In the genomic region with DNA sequence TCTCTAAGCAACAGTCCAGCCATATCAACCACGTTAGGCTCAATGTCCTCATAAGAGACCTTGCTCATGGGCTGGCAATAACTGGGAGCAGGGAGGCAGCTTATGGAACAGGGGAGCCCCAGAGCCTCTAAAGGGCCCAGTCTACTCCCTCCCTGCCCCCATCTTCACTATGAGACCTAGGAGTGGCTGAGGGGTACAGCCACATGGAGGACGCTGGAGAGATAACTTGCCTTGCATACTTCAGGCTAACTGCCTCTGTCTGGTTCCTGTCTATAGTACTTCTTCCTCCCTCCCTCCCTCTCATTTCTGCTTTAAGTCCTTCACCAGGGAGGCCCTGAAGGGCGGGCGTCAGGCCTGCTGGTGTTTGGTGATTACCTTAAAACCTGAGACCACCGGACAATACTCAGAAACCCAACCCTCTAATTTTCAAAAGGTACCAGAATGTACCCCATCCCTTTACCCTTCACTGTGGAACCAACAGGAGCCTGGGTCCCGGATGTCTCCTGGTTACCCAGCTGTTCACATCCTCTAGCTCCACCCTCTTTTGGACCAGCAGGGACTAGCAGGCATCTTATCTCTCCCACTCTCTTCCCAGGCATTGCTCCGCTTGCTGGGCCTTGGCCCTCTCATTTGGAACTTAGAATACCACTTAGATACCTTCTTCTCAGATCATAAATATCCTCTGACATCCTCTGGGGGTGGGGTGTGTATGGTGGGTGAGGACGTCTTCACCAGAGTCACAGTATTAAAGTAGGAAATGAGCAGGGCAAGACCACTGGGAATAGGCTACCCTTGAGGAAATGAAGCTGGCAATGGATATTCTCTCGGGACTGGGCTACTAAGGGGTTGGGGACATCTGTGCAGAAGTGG, we compare ENCODE assay signal across 8 mouse cellular contexts. TPM values are rescaled to one million over a fixed set of nuclear protein-coding genes. Genes with fewer than 3 reads are reported as not detected.
A peak's percentile ranks its signal among the peaks of the same experiment; 100 is the strongest.
DNase-seq lines count a peak whose midpoint lies in the region; ATAC-seq and TF ChIP-seq lines count a peak whose summit lies in the region.
"Had no signal": no experiment of that assay in that cellular context is flagged by ENCODE, and none has a peak within 500 bp of the region (broad histone marks: within the 10 kb centered on the region; RNA-seq: fewer than 3 reads in every experiment).

No protein-coding gene starts in this region.

- peak overlapping the region; percentile 40 for H3K4me2 ChIP-seq in liver, embryonic 13.5 days

- no peaks in the 10 kb centered on the region for H3K27me3 ChIP-seq in kidney, adult 2 months (replicated peaks; ENCODE audit: control insufficient read depth, insufficient read depth, low read length)
- H3K27me3 ChIP-seq in liver, embryonic 13.5 days = no peaks in the 10 kb centered on the region
- H3K27me3 ChIP-seq: neural tube, embryonic 12.5 days had no signal

- peaks cover 25% of the 10 kb centered on the region for H3K4me1 ChIP-seq in kidney, adult 2 months (ENCODE audit: control insufficient read depth, insufficient read depth, low read length)
- peaks cover 12% of the 10 kb centered on the region for H3K4me1 ChIP-seq in bone marrow, adult 2 months (ENCODE audit: control insufficient read depth, insufficient read depth, low read length)
- no peaks in the 10 kb centered on the region; the same call in 1 of the 2 replicates for H3K4me1 ChIP-seq in cortical plate, adult 2 months (ENCODE audit: control insufficient read depth, insufficient read depth, low read length)
- peaks cover 82% of the 10 kb centered on the region for H3K4me1 ChIP-seq in liver, embryonic 13.5 days (replicated peaks)

- H3K4me3 ChIP-seq in kidney, adult 2 months (ENCODE audit: insufficient read depth, low read depth, low read length) = no peak overlapping the region
- H3K4me3 ChIP-seq in bone marrow, adult 2 months (replicated peaks; ENCODE audit: control insufficient read depth, low read depth, low read length) = no peak overlapping the region
- no peak overlapping the region for H3K4me3 ChIP-seq in cortical plate, adult 2 months (ENCODE audit: insufficient read depth, low read length)
- no peak overlapping the region for H3K4me3 ChIP-seq in liver, embryonic 13.5 days (replicated peaks)
- H3K4me3 ChIP-seq: neural tube, embryonic 12.5 days had no signal

- H3K36me3 ChIP-seq in kidney, adult 2 months (ENCODE audit: control insufficient read depth, insufficient read depth, low read length) = no peaks in the 10 kb centered on the region
- no peaks in the 10 kb centered on the region for H3K36me3 ChIP-seq in liver, embryonic 13.5 days
- H3K36me3 ChIP-seq: neural tube, embryonic 12.5 days had no signal

- 83% methylated on average over 9 of the region's 9 CpGs for WGBS in kidney, adult 2 months
- WGBS in bone marrow, adult 2 months = 65% methylated on average over 9 of the region's 9 CpGs
- WGBS in liver, embryonic 13.5 days (ENCODE audit: insufficient replicate concordance) = 45% methylated on average over 9 of the region's 9 CpGs

- ATAC-seq in liver, embryonic 13.5 days (ENCODE audit: low read depth) = 0 out of 2 replicates have a peak, but pooled peaks have one; percentile 14

- no peaks in the 10 kb centered on the region for H3K9me3 ChIP-seq in liver, embryonic 13.5 days (replicated peaks)
- H3K9me3 ChIP-seq: neural tube, embryonic 12.5 days had no signal

- no peak for DNase-seq in kidney, adult 2 months
- DNase-seq in kidney, adult 9 months = no peak
- no peak for DNase-seq in liver, embryonic 13.5 days
- DNase-seq in cerebellum, adult 11-12 months = no peak
- DNase-seq in cerebellum, postnatal 25 days = no peak

- peak overlapping the region; percentile 37; the same call in 1 of the 2 replicates for H3K9ac ChIP-seq in liver, embryonic 13.5 days

- TF ChIP-seq CTCF in kidney, adult 2 months (conservative IDR thresholded peaks at IDR 0.05; ENCODE audit: insufficient read depth, insufficient read length, low read depth, low read length) = no peak
- TF ChIP-seq CTCF in bone marrow, adult 2 months (IDR thresholded peaks at IDR 0.05; ENCODE audit: control insufficient read depth, insufficient read depth, low read length) = no peak
- TF ChIP-seq CTCF in cortical plate, adult 2 months (IDR thresholded peaks at IDR 0.05; ENCODE audit: extremely low read depth, insufficient read depth, low read length) = no peak

- TF ChIP-seq POLR2A in kidney, adult 2 months (IDR thresholded peaks at IDR 0.05; ENCODE audit: low read depth, low read length) = no peak
- no peak for TF ChIP-seq POLR2A in bone marrow, adult 2 months (IDR thresholded peaks at IDR 0.05; ENCODE audit: borderline replicate concordance, control insufficient read depth, low read depth, low read length)
- TF ChIP-seq POLR2A in cortical plate, adult 2 months (IDR thresholded peaks at IDR 0.05; ENCODE audit: extremely low read depth, insufficient read depth, low read length) = no peak

- H3K27ac ChIP-seq in kidney, adult 2 months (ENCODE audit: insufficient read depth, low read depth, low read length) = peak overlapping the region; percentile 87
- H3K27ac ChIP-seq in bone marrow, adult 2 months (ENCODE audit: control insufficient read depth, insufficient read depth, low read depth, low read length, poor library complexity) = 0 out of 2 replicates have a peak overlapping the region, but pooled peaks have one; percentile 28
- peak overlapping the region; percentile 7; the same call in 1 of the 2 replicates for H3K27ac ChIP-seq in cortical plate, adult 2 months (ENCODE audit: insufficient read depth, low read length)
- peak overlapping the region; percentile 68 for H3K27ac ChIP-seq in liver, embryonic 13.5 days
- H3K27ac ChIP-seq: neural tube, embryonic 12.5 days had no signal

RNA-seq across cellular contexts. Expression of a gene that starts 1.8 kb away (rescaled TPM):
- polyA plus RNA-seq in kidney, adult 2 months (2012; rRNA removed) = 399 and 462 TPM in 2 replicates
- polyA plus RNA-seq in bone marrow, adult 2 months (2011; ENCODE audit: insufficient read depth, insufficient read length, low replicate concordance, missing spikeins) = 78.1 and 115 TPM in 2 replicates
- polyA plus RNA-seq in cortical plate, adult 2 months (2012; rRNA removed) = 725 and 733 TPM in 2 replicates
- polyA plus RNA-seq in liver, embryonic 13.5 days (2015; fragmentation: Nextera tagmentation; extraction: Ambion mirVana) = 130 and 137 TPM in 2 replicates

RNA-seq across cellular contexts. Expression of a gene that starts 20.4 kb away (rescaled TPM):
- 14.7 and 15.7 TPM in 2 replicates for polyA plus RNA-seq in kidney, adult 2 months (2012; rRNA removed)
- not detected in 2 replicates for polyA plus RNA-seq in bone marrow, adult 2 months (2011; ENCODE audit: insufficient read depth, insufficient read length, low replicate concordance, missing spikeins)
- 2.1 and 2.7 TPM in 2 replicates for polyA plus RNA-seq in cortical plate, adult 2 months (2012; rRNA removed)
- not detected in 2 replicates for polyA plus RNA-seq in liver, embryonic 13.5 days (2015; fragmentation: Nextera tagmentation; extraction: Ambion mirVana)
- polyA plus RNA-seq: neural tube, embryonic 12.5 days had no signal

Comparison
In these comparisons a context has a peak if more than half of its experiments do, and no peak if none do; other contexts are left out.
1. H3K27ac ChIP-seq: peak in every context shown above with its lines; median percentile 87 in kidney, adult 2 months; 68 in liver, embryonic 13.5 days; 28 in bone marrow, adult 2 months; 7 in cortical plate, adult 2 months.